Mouse (Mus musculus): Measurements from ENCODE around the gene Adam29. TPM values are rescaled to one million over a fixed set of nuclear protein-coding genes. Genes with fewer than 3 reads are reported as not detected.

Adam29 gene
- total RNA-seq (2015; ENCODE audit: low replicate concordance) (not detected in 2 replicates), total RNA-seq (2017; ENCODE audit: low replicate concordance) (not detected in 2 replicates)

- no peak for ATAC-seq (replicated peaks; ENCODE audit: low FRiP score, poor library complexity, severe bottlenecking)
Measured at GRCm38 (mm10) chr8:55906848-55907247, at the start of gene Adam29. Adam29 (minus strand) TSS chr8:55906948.

- no peak for ATAC-seq (replicated peaks; ENCODE audit: low FRiP score, poor library complexity, severe bottlenecking)
Measured at GRCm38 (mm10) chr8:55940526-55940880, 33.8 kb upstream of the Adam29 start.

- no peak for ATAC-seq (replicated peaks; ENCODE audit: low FRiP score, poor library complexity, severe bottlenecking)
Measured at GRCm38 (mm10) chr8:55939870-55940525, 33.2 kb upstream of the Adam29 start, which contains the start of gene Glra3. Glra3 (plus strand) TSS chr8:55940460.

Other genes with a start within 250 kb of the Adam29 start
- gene Glra3, start 33.5 kb upstream of the Adam29 start, total RNA-seq (2015; ENCODE audit: low replicate concordance): not detected in 2 replicates
- not detected in 2 replicates for gene Glra3, start 33.5 kb upstream of the Adam29 start, total RNA-seq (2017; ENCODE audit: low replicate concordance)